Mouse (Mus musculus): ENCODE data around the gene Fam178b. TPM values are rescaled to one million over a fixed set of nuclear protein-coding genes. Genes with fewer than 3 reads are reported as not detected.

The Fam178b gene
- polyA plus RNA-seq, 1 experiment: not detected

GRCm38 (mm10) chr1:36567818-36568603 is 115.0 kb downstream of the Fam178b start:
- TF ChIP-seq CTCF (IDR thresholded peaks at IDR 0.05; ENCODE audit: insufficient read depth, low read depth, low read length) (no peak), POLR2A (IDR thresholded peaks at IDR 0.05; ENCODE audit: insufficient read depth, low read depth, low read length) (no peak)
- WGBS: 55% methylated on average over 21 of the region's 21 CpGs
- H3K4me3 ChIP-seq (ENCODE audit: insufficient read depth, low read depth, low read length): no peak overlapping the region
- peaks cover 17% of the 10 kb centered on the region for H3K4me1 ChIP-seq (ENCODE audit: control insufficient read depth, insufficient read depth, low read length)
- H3K27ac ChIP-seq (ENCODE audit: insufficient read depth, low read depth, low read length): no peak overlapping the region

GRCm38 (mm10) chr1:36566425-36566824 is 116.6 kb downstream of the Fam178b start:
- H3K4me1 ChIP-seq (ENCODE audit: control insufficient read depth, insufficient read depth, low read length): peaks cover 17% of the 10 kb centered on the region
- no peak for TF ChIP-seq POLR2A (IDR thresholded peaks at IDR 0.05; ENCODE audit: insufficient read depth, low read depth, low read length)
- no peak for TF ChIP-seq CTCF (IDR thresholded peaks at IDR 0.05; ENCODE audit: insufficient read depth, low read depth, low read length)
- H3K27ac ChIP-seq (ENCODE audit: insufficient read depth, low read depth, low read length): no peak overlapping the region
- no peak overlapping the region for H3K4me3 ChIP-seq (ENCODE audit: insufficient read depth, low read depth, low read length)
- WGBS: 66% methylated on average over 2 of the region's 2 CpGs

- H3K27ac ChIP-seq (ENCODE audit: insufficient read depth, low read depth, low read length): no peak overlapping the region
- TF ChIP-seq POLR2A (IDR thresholded peaks at IDR 0.05; ENCODE audit: insufficient read depth, low read depth, low read length) (no peak), CTCF (IDR thresholded peaks at IDR 0.05; ENCODE audit: insufficient read depth, low read depth, low read length) (no peak)
- peaks cover 10% of the 10 kb centered on the region for H3K4me1 ChIP-seq (ENCODE audit: control insufficient read depth, insufficient read depth, low read length)
- WGBS: 93% methylated on average over 6 of the region's 6 CpGs
- no peak overlapping the region for H3K4me3 ChIP-seq (ENCODE audit: insufficient read depth, low read depth, low read length)
Measured at GRCm38 (mm10) chr1:36564101-36564500, 118.9 kb downstream of the Fam178b start.

GRCm38 (mm10) chr1:36563632-36564031 is 119.4 kb downstream of the Fam178b start:
- TF ChIP-seq POLR2A (IDR thresholded peaks at IDR 0.05; ENCODE audit: insufficient read depth, low read depth, low read length) (no peak), CTCF (IDR thresholded peaks at IDR 0.05; ENCODE audit: insufficient read depth, low read depth, low read length) (no peak)
- H3K27ac ChIP-seq (ENCODE audit: insufficient read depth, low read depth, low read length): no peak overlapping the region
- 77% methylated on average over 4 of the region's 4 CpGs for WGBS
- peaks cover 12% of the 10 kb centered on the region for H3K4me1 ChIP-seq (ENCODE audit: control insufficient read depth, insufficient read depth, low read length)
- H3K4me3 ChIP-seq (ENCODE audit: insufficient read depth, low read depth, low read length): no peak overlapping the region

GRCm38 (mm10) chr1:36563197-36563596 is 119.8 kb downstream of the Fam178b start:
- 65% methylated on average over 2 of the region's 2 CpGs for WGBS
- TF ChIP-seq POLR2A (IDR thresholded peaks at IDR 0.05; ENCODE audit: insufficient read depth, low read depth, low read length) (no peak), CTCF (IDR thresholded peaks at IDR 0.05; ENCODE audit: insufficient read depth, low read depth, low read length) (no peak)
- Histone ChIP-seq H3K4me1 (ENCODE audit: control insufficient read depth, insufficient read depth, low read length) (peaks cover 11% of the 10 kb centered on the region), H3K4me3 (ENCODE audit: insufficient read depth, low read depth, low read length) (no peak overlapping the region), H3K27ac (ENCODE audit: insufficient read depth, low read depth, low read length) (no peak overlapping the region)

- no peak overlapping the region for H3K4me3 ChIP-seq (ENCODE audit: insufficient read depth, low read depth, low read length)
- H3K4me1 ChIP-seq (ENCODE audit: control insufficient read depth, insufficient read depth, low read length): peaks cover 7% of the 10 kb centered on the region
- no peak overlapping the region for H3K27ac ChIP-seq (ENCODE audit: insufficient read depth, low read depth, low read length)
- WGBS: 83% methylated on average over 4 of the region's 4 CpGs
- no peak for TF ChIP-seq POLR2A (IDR thresholded peaks at IDR 0.05; ENCODE audit: insufficient read depth, low read depth, low read length)
- no peak for TF ChIP-seq CTCF (IDR thresholded peaks at IDR 0.05; ENCODE audit: insufficient read depth, low read depth, low read length)
Measured at GRCm38 (mm10) chr1:36562388-36562787, 120.6 kb downstream of the Fam178b start.

- Histone ChIP-seq H3K4me3 (ENCODE audit: insufficient read depth, low read depth, low read length) (no peak overlapping the region), H3K27ac (ENCODE audit: insufficient read depth, low read depth, low read length) (no peak overlapping the region), H3K4me1 (ENCODE audit: control insufficient read depth, insufficient read depth, low read length) (peaks cover 9% of the 10 kb centered on the region)
- TF ChIP-seq CTCF (IDR thresholded peaks at IDR 0.05; ENCODE audit: insufficient read depth, low read depth, low read length) (no peak), POLR2A (IDR thresholded peaks at IDR 0.05; ENCODE audit: insufficient read depth, low read depth, low read length) (no peak)
- WGBS: 83% methylated on average over 6 of the region's 6 CpGs
Measured at GRCm38 (mm10) chr1:36560903-36561302, 122.1 kb downstream of the Fam178b start.

- Histone ChIP-seq H3K4me3 (ENCODE audit: insufficient read depth, low read depth, low read length) (no peak overlapping the region), H3K27ac (ENCODE audit: insufficient read depth, low read depth, low read length) (no peak overlapping the region), H3K4me1 (ENCODE audit: control insufficient read depth, insufficient read depth, low read length) (peaks cover 19% of the 10 kb centered on the region)
- no peak for TF ChIP-seq POLR2A (IDR thresholded peaks at IDR 0.05; ENCODE audit: insufficient read depth, low read depth, low read length)
- TF ChIP-seq CTCF (IDR thresholded peaks at IDR 0.05; ENCODE audit: insufficient read depth, low read depth, low read length): no peak
- WGBS: 92% methylated on average over 5 of the region's 5 CpGs
Measured at GRCm38 (mm10) chr1:36559888-36560287, 123.1 kb downstream of the Fam178b start.

- no peak overlapping the region for H3K27ac ChIP-seq (ENCODE audit: insufficient read depth, low read depth, low read length)
- H3K4me1 ChIP-seq (ENCODE audit: control insufficient read depth, insufficient read depth, low read length): peaks cover 24% of the 10 kb centered on the region
- WGBS: 70% methylated on average over 4 of the region's 4 CpGs
- no peak for TF ChIP-seq POLR2A (IDR thresholded peaks at IDR 0.05; ENCODE audit: insufficient read depth, low read depth, low read length)
- TF ChIP-seq CTCF (IDR thresholded peaks at IDR 0.05; ENCODE audit: insufficient read depth, low read depth, low read length): no peak
- H3K4me3 ChIP-seq (ENCODE audit: insufficient read depth, low read depth, low read length): no peak overlapping the region
Measured at GRCm38 (mm10) chr1:36559256-36559655, 123.7 kb downstream of the Fam178b start.
